Mouse (Mus musculus) cerebellum, adult 9-10 months (tissue): ENCODE measurements around the gene Sord.

Experiments
- DNase-seq: peaks from one replicate; pipeline ENCODE4 v3.0.0; 2022

Sord gene

DNA sequence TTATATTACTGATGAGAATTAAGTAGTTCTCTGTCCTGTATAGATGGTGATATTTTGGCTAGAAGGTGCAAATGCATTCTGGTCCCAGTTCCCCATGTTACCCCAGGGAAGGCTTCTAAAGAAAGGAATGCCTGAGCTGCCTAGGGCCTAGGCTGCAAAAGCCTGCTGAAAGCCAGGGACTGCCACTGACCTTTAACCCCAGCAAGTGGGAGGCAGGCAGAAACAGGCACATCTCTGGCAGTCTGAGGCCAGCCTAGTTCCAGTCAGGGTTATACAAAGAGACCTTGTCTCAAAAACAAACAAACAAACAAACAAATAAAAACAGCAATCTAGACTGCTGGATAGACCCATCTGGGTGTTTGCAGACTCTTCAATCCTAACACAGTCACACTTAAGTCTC lies 6.2 kb downstream of the Sord start:
- no peak for DNase-seq

GRCm38 (mm10) chr2:122241226-122241625 lies 6.7 kb downstream of the Sord start:
- no peak for DNase-seq

GRCm38 (mm10) chr2:122241935-122242334 lies 7.4 kb downstream of the Sord start:
- no peak for DNase-seq

DNA sequence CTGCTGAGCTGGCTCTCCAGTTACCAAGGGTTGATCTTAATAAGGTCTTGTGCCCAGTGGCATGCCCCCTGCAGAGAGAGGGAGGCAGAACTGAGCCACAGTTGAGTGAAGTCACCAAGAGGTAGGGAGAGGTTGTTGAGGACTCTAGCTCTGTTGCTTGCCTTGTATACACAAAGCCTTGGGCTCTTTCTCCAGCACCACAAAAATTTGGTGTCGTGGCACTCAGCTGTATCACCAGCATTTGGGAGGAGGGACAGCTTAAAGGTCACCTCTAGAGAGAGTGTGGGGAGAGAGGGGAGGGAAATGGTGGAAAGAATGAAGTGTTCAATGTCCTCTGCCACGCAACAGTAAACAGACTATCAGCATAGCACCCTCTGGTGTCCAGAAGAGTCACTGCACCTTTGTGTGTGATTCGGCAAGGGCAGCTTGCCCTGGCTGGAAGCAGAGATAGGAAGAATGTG lies 9.2 kb downstream of the Sord start:
- DNase-seq = peak; percentile 88

- DNase-seq = no peak
These were observed 13.2 kb downstream of the Sord start for GRCm38 (mm10) chr2:122247786-122248185.

DNA sequence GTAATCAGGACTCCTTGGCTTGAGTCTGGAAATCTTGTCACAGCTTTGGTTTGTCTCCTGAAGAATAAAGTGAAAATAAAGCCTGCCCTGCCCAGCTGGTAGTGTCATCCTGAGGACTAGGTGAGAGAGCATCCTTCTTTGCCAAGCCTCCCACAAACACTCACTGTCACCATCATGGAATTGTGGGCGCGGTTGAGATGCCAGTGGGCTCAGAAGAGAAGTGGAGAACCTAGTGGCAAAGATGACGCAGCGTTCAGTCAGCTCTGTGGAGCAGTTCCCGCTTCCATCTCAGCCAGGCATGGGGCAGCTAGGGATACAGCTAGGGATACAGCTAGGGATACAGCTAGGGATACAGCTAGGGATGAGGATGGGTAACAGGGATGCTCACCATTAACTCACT lies 21.4 kb downstream of the Sord start:
- DNase-seq = no peak

GRCm38 (mm10) chr2:122260729-122261128 lies 26.2 kb downstream of the Sord start:
- DNase-seq = no peak

DNA sequence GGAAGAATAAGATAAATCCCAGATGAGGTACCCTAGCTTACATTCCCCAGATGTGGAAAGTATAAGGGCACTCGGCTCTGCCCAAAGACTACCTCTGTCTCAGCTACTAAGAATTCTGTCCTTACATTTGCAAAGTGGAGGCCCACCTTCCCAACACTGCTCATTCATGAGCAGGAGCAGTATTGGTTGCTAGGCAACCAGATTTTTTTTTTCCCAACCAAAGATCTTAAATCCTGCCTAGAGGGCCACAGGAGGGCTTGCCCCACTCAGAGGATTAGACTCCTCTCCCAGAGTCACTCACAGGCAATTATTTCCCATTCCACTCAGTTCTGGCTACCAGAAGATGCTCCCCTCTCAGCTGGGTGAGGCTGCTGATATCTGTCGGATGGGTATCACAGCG lies 30.1 kb downstream of the Sord start:
- DNase-seq = no peak

- no peak for DNase-seq
These were observed 32.1 kb downstream of the Sord start for GRCm38 (mm10) chr2:122266407-122267193.

- no peak for DNase-seq
These were observed 44.2 kb downstream of the Sord start for GRCm38 (mm10) chr2:122278769-122279168.

DNA sequence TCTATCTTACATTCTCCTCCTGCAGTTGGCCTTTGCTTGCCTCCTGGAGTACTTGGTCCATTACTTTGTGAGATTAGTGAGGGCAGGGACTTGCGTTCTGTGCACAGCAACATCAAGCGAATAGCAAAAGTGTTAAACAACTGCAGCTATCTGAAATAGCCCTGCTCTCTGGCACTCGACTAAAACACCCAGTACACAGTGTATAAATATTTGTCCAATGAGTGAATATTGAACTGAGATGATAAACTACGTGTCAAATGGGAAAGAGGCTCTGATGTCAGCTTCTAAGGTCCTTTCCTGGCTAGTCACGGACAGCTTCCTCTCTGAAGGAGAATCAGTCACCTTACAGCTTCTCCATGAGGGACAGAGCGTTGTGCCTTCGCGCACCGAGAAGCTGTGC lies 49.5 kb downstream of the Sord start:
- no peak for DNase-seq

DNA sequence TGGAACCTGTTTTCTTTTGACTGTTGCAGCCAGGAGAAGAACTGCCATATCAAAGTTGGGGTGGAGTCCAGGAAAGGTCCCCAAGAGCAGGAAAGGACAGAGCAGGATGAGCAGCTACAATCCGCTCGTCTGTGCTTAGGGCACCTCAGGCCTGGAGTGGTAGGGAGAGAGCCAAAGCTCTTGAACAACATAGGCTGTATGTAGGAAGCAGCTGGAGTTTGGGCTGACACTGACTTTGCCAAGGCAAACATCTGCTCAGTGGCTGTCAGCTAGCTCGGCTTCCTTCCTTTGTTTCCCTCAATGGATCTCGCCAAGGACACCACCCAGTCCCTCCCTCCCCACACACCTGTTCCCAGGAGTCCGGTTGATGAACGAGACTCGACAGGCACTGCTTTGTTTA lies 51.6 kb downstream of the Sord start:
- no peak for DNase-seq

DNA sequence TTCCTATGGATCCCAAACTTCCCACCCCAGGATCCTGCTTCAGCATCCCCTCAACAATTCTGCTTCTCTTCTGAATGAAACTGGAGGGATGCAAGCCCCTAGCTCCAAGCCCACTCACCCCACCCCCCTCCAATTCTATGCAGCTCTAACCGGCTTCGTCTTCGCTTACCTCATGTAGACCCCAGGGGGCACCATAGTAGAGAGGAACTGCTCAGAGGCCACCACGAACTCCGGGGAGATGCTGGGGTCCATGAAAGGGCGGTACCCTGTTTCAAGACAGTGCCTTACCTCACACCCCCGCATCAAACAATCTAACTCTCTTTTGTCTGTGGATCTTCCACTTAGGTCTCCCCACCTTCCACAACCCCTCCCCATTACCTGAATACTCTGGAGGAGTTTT lies 60.4 kb downstream of the Sord start:
- no peak for DNase-seq

- no peak for DNase-seq
These were observed 62.9 kb downstream of the Sord start for GRCm38 (mm10) chr2:122297271-122298095.

GRCm38 (mm10) chr2:122298096-122298499 lies 63.5 kb downstream of the Sord start, which contains the start of gene Duox2:
Gene Duox2, minus strand, starts transcription at chr2:122298449.
- DNase-seq = no peak

- no peak for DNase-seq
These were observed 64.3 kb downstream of the Sord start, which contains the start of gene Duoxa2 for GRCm38 (mm10) chr2:122298596-122299490. Gene Duoxa2, plus strand, starts transcription at chr2:122298900.

DNA sequence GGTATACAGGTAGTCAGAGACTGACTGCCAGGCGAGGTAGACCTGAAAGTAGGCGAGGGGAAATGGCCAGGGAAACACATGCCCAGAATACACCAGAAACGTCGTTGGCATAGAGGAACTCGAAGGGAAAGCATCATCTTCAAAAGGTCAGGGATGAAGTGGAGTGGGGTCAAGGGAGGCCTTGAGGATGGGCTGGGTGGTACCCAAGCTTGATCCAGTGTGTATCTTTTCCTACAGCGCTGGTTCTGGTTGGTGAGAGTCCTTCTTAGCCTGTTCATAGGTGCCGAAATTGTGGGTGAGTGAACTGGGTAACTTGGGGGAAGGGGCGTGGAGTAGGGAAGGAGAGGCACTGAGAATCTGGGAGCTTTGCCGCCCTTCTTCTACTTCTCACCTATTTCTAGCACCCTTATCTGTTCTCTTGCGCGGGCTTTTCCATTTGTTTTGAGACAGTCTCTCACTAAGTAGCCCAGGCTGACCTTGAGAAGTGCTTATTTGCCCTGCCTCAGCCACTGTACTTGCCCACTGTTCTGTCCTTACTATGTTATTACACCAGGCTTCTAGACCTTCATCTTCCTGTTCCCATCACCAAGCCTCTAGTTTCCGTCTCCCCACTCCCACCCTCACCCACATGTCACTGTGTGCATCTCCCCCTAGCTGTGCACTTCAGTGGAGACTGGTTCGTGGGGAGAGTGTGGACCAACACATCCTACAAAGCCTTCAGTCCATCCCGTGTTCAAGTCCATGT lies 65.5 kb downstream of the Sord start:
- DNase-seq = no peak

GRCm38 (mm10) chr2:122300656-122301020 lies 66.1 kb downstream of the Sord start:
- DNase-seq = no peak

DNA sequence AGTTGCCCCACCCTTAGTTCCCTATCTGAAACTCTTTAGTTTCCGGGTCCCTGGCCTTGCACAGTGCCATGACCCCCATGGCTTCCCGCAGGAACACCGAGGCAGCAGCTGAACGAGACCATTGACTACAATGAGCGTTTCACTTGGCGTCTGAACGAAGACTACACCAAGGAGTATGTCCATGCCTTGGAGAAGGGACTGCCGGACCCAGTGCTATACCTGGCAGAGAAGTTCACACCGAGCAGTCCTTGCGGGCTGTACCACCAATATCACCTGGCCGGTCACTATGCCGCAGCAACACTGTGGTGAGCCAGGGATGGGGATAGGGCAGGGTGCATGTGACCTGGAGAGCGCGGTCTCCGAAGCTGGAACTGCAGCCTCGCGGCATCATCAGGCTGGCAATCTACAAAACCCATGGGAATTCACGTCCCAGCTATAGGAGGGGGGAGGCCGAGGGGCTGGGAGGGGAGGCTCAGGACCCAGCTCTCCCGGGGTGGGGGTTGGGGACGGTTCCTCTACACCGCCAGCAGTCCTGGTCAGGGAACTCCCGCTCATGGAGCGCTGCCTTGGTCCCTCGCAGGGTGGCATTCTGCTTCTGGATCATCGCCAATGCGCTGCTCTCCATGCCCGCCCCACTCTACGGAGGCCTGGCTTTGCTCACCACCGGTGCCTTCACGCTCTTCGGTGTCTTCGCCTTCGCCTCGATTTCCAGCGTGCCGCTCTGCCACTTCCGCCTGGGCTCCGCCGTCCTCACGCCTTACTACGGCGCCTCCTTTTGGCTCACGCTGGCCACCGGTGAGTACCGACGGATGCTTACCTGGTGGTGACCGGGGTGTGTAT lies 66.8 kb downstream of the Sord start:
- peak; percentile 31 for DNase-seq

DNA sequence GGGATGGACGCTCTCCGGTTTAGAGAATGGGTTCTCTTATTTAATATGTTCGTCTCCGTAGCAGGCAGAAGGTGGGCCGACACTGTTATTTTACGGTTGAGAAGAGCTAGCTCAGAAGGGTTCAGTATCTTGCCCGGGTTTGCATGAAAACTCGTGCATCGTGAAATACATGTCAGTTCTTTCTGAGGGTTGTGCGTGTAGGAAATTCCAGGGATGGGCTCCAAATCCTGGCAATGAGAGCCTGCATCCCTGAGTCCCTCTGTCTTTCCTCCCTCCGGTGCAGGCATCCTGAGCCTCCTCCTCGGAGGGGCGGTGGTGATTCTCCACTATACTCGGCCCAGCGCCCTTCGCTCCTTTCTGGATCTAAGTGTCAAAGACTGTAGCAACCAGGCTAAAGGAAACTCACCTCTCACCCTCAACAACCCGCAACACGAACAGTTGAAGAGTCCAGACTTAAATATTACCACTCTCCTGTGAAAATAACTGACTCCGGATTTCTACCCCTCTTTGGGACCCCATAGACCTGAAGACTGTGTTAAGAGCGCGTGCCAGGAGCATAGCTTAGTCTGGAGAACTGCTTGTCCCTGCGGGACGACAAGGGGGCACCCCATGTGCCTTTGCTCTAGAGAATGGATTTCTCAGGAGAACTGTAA lies 67.5 kb downstream of the Sord start:
- DNase-seq = no peak
